Mouse (Mus musculus) c-Kit-positive CD71-positive TER-119-negative erythroid progenitor cells, embryonic 14.5 days (primary cell): Measurements from ENCODE around the gene Ptgs1.

Experiments
- DNase-seq: peaks from one replicate; pipeline ENCODE4 v3.0.0-alpha.2; 2013; ENCODE audit warnings: low read depth

Gene Ptgs1

DNA sequence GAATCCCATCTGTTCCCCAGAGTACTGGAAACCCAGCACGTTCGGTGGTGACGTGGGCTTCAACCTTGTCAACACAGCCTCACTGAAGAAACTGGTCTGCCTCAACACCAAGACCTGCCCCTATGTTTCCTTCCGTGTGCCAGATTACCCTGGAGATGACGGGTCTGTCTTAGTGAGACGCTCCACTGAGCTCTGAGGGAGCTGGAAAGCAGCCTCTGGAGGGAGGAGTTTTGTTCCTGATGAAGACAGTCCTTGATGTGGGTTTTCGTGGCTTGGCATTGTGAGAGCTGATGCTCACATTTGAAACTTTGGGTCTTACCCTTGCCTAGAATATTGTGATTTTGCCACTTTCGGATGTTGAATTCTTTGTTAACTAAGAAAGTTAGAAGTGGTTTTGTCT is 20.9 kb downstream of the Ptgs1 start:
- no peak for DNase-seq

DNA sequence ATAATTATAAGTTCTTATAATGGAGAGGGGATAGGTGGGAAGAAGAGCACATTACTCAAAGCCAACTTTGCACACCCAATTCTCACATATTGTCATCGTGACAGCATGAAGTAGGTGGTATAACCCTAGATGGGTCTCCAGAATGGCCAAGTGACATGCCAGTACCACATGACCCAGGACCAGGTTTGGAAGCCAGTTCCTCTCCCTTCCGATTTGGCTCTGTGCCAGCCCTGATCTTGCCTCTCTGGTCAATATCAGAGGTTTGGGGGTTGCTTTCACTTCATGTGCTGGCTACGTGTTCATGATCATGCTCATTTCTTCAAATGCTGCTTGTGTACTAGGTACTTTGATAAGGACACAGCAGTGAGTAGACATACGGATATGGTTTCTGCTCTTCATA is 22.3 kb downstream of the Ptgs1 start:
- DNase-seq: no peak

- DNase-seq: no peak
These were observed 24.2 kb downstream of the Ptgs1 start for GRCm38 (mm10) chr2:36254445-36254844.

DNA sequence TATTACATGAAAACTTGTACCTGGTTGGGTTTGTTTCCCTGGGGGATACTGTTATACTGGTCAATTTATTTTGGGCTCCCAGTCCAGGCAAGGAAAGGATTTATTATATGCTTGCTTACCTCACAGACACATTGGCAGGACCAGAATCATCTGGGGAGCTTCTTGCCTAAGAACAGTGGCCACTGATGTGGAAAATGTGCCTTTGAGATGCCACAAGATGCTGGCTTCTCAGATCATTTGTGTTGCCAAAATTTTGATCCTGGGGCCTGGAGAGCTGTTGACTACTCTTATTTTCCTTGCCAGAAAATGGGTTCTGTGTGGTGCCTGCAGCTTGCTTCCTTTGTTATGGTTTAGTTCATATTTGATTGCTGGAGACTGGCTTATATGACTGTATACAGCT is 26.7 kb downstream of the Ptgs1 start:
- DNase-seq: no peak

- DNase-seq: no peak
These were observed 29.2 kb downstream of the Ptgs1 start for GRCm38 (mm10) chr2:36259382-36259781.

DNA sequence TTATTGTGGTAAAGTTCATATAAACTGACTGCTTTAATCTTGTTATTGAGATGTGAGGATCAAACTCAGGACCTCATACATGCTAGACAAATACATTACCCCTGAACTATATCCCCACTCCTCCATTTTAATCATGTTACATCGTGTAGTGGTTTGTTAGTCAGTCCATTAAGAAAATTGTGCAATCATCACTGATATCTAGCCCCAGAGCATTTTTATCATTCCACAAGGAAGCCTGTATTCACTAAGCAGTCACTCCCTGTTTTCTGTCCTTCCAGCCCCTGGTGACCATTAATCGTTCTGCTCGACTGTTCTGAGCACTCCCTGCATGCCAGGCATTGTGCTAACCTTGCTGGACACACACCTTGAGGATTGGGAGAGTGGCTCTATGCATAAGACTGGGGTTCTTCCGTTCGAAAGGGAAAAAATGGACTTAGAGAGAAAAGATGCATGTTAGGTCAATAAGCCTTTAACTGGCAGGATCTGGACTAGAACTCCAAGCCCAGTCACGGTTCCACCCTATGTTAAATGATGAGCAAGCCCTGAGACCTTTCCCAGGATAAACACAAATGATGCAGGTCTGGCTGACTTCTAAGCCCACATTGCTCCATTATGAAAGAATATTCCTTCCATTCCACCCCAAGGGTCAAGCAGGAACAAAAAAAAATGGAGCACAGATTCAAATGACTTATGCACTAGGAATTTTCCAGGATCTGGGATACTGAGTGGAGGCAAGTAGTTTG is 29.7 kb downstream of the Ptgs1 start:
- no peak for DNase-seq

DNA sequence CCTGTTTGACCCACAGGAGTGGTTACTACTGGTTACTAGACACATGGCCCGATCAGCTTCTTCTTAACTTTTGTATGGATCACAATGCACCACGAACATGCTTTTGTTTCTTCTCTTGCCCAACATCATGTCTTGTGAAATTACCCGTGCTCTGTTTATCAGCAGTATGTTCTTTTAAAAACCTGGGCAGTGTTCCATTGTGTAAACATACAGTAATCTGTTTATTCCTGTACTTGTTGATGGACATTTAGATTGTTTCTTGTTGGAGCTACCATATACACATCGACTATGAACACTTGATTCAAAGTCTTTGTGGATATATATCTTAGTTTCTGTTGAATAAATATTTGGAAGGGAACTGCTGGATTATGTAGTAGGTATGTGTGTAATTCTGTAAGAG is 31.8 kb downstream of the Ptgs1 start:
- DNase-seq: no peak

GRCm38 (mm10) chr2:36269458-36269857 is 39.2 kb downstream of the Ptgs1 start:
- DNase-seq: no peak

- no peak for DNase-seq
These were observed 40.0 kb downstream of the Ptgs1 start for GRCm38 (mm10) chr2:36270186-36270585.

DNA sequence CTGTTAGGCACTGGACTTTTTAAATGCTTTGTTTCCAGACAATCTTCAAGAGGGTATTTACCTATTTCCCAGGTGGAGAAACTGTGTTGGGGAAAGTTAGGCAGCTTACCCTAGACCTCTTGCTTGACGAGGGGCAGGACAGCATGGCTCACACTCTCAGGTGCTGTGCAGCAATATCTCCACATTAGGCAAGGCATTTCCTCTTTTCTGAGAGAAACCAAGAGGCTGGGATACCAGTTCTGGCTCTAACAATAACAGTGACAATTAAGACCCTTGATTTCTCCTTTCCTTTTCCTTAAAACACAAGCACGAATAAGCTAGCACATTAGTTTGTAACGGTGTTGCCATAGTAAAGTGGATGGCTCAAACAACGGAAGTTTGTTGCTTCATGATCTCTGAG is 40.9 kb downstream of the Ptgs1 start:
- no peak for DNase-seq

GRCm38 (mm10) chr2:36272288-36272950 is 42.2 kb downstream of the Ptgs1 start:
- DNase-seq: no peak

DNA sequence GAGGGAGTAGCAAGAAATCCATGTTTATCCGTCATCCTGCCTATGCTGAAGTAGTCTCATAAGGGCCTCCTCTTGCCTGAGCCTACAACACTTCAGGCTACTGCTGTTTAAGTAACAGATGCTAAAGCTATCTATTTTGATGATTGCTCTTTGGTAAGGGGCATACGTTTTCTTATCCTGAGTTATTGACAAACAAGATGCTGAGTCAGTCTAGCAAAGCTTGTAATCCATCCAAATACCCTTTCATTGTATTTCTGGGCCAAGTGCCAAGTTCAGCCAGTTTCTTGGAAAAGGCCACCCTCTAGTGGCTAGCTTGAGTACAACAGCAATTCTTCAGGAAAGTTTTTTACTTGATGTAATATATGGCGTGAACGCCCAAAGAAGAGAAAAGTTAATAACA is 46.2 kb downstream of the Ptgs1 start:
- DNase-seq: peak; percentile 50

GRCm38 (mm10) chr2:36278760-36279159 is 48.5 kb downstream of the Ptgs1 start:
- no peak for DNase-seq

GRCm38 (mm10) chr2:36281138-36281537 is 50.9 kb downstream of the Ptgs1 start:
- no peak for DNase-seq

- DNase-seq: no peak
These were observed 52.1 kb downstream of the Ptgs1 start for GRCm38 (mm10) chr2:36282301-36282700.
